Mouse (Mus musculus): ENCODE data around the gene Angpt4. TPM values are rescaled to one million over a fixed set of nuclear protein-coding genes. Genes with fewer than 3 reads are reported as not detected.
A peak's percentile ranks its signal among the peaks of the same experiment; 100 is the strongest.

Angpt4 gene
- polyA plus RNA-seq, 1 experiment from 2014 or later, result 1.5 TPM

GRCm38 (mm10) chr2:151980355-151980693, 69.3 kb downstream of the Angpt4 start:
- no peak for DNase-seq (ENCODE audit: low spot score)

GRCm38 (mm10) chr2:151981268-151981667, 70.3 kb downstream of the Angpt4 start:
- no peak for DNase-seq (ENCODE audit: low spot score)

GRCm38 (mm10) chr2:151982476-151982875, 71.5 kb downstream of the Angpt4 start:
- DNase-seq (ENCODE audit: low spot score), result no peak

- DNase-seq (ENCODE audit: low spot score), result no peak
These were observed 73.0 kb downstream of the Angpt4 start for GRCm38 (mm10) chr2:151984019-151984418.

- no peak for DNase-seq (ENCODE audit: low spot score)
These were observed 74.6 kb downstream of the Angpt4 start for GRCm38 (mm10) chr2:151985426-151986172.

GRCm38 (mm10) chr2:151986958-151987357, 75.9 kb downstream of the Angpt4 start:
- DNase-seq (ENCODE audit: low spot score), result no peak

GRCm38 (mm10) chr2:151988978-151989377, 78.0 kb downstream of the Angpt4 start:
- DNase-seq (ENCODE audit: low spot score), result no peak

GRCm38 (mm10) chr2:151990985-151991394, 80.0 kb downstream of the Angpt4 start:
- no peak for DNase-seq (ENCODE audit: low spot score)

- DNase-seq (ENCODE audit: low spot score), result no peak
These were observed 80.4 kb downstream of the Angpt4 start for GRCm38 (mm10) chr2:151991446-151991845.

GRCm38 (mm10) chr2:151994350-151995122, 83.5 kb downstream of the Angpt4 start:
- peak; percentile 78 for DNase-seq (ENCODE audit: low spot score)

MicroRNA genes within 50 kb of the gene (microRNA counts, 519-probe panel; counts per million panel counts)
- 473 counts per million, percentile 71 among the panel's probes with 10 or more counts for microRNA mmu-miR-1953

Small RNA genes lying within 50 kb of the gene (microRNA-seq; reads per million reads assigned to microRNA genes)
- 2.1 reads per million for gene Mir1953 (ENCODE audit: borderline number of aligned reads)

Other genes with a start within 250 kb of the Angpt4 start
- not detected in 2 replicates for gene Rad21l, start 242.7 kb upstream of the Angpt4 start, polyA plus RNA-seq (2015; fragmentation: Nextera tagmentation; extraction: Ambion mirVana)
- 0.25 and 0.46 TPM in 2 replicates for gene Tmem74b, start 209.2 kb upstream of the Angpt4 start, polyA plus RNA-seq (2015; fragmentation: Nextera tagmentation; extraction: Ambion mirVana)
- gene Psmf1, start 167.0 kb upstream of the Angpt4 start, polyA plus RNA-seq (2015; fragmentation: Nextera tagmentation; extraction: Ambion mirVana), result 52.1 and 55.7 TPM in 2 replicates
- gene Rspo4, start 68.3 kb upstream of the Angpt4 start, polyA plus RNA-seq (2015; fragmentation: Nextera tagmentation; extraction: Ambion mirVana), result 0.10 TPM in 1 of 2 replicates, not detected in the other
- gene Fam110a, start 69.0 kb downstream of the Angpt4 start, polyA plus RNA-seq (2015; fragmentation: Nextera tagmentation; extraction: Ambion mirVana), result 30.3 and 31.0 TPM in 2 replicates
- 1.5 and 1.6 TPM in 2 replicates for gene Slc52a3, start 85.3 kb downstream of the Angpt4 start, polyA plus RNA-seq (2015; fragmentation: Nextera tagmentation; extraction: Ambion mirVana)
- 0.08 TPM in 1 of 2 replicates, not detected in the other for gene Scrt2, start 170.3 kb downstream of the Angpt4 start, polyA plus RNA-seq (2015; fragmentation: Nextera tagmentation; extraction: Ambion mirVana)
- gene Srxn1, start 194.3 kb downstream of the Angpt4 start, polyA plus RNA-seq (2015; fragmentation: Nextera tagmentation; extraction: Ambion mirVana), result 23.2 and 23.6 TPM in 2 replicates
- gene Tcf15, start 232.4 kb downstream of the Angpt4 start, polyA plus RNA-seq (2015; fragmentation: Nextera tagmentation; extraction: Ambion mirVana), result 2.1 TPM in 2 replicates

Data from thymus, postnatal 0 days (tissue).